Mouse (Mus musculus) kidney, adult 9 months (tissue): ENCODE data around the gene Nat8f5.

ENCODE experiments used
- DNase-seq: peaks from one replicate; pipeline ENCODE4 v3.0.0; 2022

The Nat8f5 gene

GRCm38 (mm10) chr6:85835104-85835503, 14.3 kb upstream of the Nat8f5 start:
- peak; percentile 90 for DNase-seq

DNA sequence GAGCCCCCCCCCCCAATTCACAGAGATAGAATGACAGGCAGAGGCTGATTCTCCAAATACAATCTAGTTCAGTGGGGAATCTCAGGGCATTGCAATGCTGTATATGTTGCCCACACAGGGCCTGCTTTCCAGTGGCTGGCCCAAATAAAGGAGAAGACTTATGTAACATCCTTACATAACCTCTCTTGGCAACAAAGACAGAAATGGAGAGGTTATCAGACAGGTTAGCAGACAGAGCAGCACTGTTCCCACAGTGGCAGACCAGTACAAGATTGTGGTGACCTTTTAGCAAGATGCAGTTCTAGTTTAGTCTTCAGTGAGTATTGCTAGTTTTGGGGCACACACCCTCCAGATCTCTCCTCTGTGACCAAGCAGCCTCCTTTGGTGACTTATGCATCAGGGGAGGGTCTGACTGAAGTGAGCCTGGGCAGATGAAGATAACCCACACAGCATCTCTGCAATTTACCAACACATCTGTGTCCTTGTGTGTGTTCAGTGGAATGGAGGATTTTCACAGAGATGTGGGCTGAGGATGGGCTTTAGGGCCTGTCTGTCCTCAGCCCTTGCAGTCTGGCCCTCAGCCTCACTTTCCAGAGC, 13.8 kb upstream of the Nat8f5 start:
- peak; percentile 84 for DNase-seq

- peak; percentile 92 for DNase-seq
Measured at GRCm38 (mm10) chr6:85831796-85832321, 11.1 kb upstream of the Nat8f5 start, which contains the start of gene Nat8. TSS of gene Nat8 (minus strand) at chr6:85832082.

DNA sequence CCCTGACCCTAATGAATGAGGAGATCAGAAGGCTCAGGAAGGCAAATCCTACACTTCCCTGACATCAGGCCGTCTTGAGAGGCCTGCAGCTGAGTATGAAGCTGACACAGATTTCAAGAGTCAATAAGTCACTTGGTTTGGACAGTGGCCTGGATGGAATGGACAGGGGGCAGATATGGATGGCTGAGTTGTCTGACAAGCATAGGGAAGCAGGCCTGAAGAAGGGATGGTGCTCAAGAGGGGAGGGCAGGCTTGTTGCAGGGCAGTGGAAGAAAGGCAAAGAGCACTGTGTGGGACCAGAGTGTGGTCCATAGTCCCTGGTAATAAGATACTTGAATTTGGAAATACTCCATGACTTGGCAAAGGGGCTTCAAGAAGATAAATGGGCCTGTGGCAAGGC, 8.7 kb upstream of the Nat8f5 start:
- DNase-seq, result peak; percentile 80

DNA sequence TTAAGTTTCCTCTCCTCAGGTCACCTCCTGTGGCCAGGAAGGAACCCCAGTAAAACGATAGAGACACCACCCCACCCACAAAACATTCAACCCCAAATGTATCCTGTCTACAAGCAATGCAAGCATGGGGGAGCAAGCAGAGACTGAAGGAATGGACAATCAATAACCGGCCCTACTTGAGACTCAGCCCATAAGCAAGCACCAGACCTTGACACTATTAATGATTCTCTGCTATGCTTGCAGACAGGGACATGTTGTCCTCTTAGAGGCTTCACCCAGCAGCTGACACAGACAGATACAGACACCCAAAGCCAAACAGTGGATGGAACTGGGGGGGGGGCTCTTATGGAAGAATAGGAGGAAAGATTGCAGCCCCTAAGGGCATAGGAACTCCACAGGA, 5.1 kb upstream of the Nat8f5 start:
- DNase-seq, result peak; percentile 85

GRCm38 (mm10) chr6:85823382-85824090, 2.8 kb upstream of the Nat8f5 start:
- peak; percentile 81 for DNase-seq

GRCm38 (mm10) chr6:85822286-85822685, 1.5 kb upstream of the Nat8f5 start:
- DNase-seq, result peak; percentile 83

DNA sequence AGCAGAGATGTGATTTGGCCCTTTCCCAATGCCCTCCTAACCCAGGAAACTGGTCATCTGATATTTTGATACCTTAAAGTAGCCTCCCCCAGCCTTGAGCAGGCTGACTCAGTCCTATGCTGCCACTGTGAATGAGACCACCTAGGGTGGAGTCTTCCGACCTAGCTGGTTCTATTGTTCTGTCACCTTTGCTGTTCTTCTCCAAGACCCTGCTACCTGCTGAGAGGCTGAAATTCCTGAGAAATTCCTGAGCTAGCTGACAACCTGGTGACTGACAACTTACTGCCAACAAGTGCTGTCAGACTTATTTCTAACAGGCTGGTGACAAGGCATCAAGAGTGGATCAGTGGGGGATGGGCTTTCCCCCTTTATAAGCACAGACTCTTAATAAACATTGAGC, 2.4 kb downstream of the Nat8f5 start:
- DNase-seq, result no peak

GRCm38 (mm10) chr6:85813339-85813738, 7.4 kb downstream of the Nat8f5 start:
- peak; percentile 89 for DNase-seq

DNA sequence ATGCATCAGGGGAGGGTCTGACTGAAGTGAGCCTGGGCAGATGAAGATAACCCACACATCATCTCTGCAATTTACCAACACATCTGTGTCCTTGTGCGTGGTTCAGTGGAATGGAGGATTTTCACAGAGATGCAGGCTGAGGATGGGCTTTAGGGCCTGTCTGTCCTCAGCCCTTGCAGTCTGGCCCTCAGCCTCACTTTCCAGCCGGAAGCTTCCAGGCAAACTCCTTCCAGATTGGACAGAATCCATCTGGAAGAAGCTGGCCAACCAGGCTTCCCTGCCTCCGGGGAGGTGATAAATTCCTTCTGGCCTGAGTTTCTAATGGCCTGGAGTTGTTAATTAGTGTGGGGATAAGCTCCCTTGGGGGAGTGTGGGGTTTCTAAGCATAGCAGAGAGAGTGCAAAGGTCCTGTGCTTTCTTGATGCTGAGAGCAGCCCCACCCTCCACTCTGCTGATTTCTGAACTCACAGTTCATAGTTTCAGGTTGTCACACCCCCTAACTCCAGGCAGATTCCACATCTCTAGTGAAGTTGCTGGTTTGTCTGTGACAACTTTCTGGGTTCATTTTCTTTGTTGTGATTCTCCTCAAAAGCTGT, 9.7 kb downstream of the Nat8f5 start:
- peak; percentile 89 for DNase-seq

- DNase-seq, result peak; percentile 37
Measured at GRCm38 (mm10) chr6:85810514-85810913, 10.3 kb downstream of the Nat8f5 start.

- DNase-seq, result peak; percentile 82
Measured at GRCm38 (mm10) chr6:85809784-85810183, 11.0 kb downstream of the Nat8f5 start.

DNA sequence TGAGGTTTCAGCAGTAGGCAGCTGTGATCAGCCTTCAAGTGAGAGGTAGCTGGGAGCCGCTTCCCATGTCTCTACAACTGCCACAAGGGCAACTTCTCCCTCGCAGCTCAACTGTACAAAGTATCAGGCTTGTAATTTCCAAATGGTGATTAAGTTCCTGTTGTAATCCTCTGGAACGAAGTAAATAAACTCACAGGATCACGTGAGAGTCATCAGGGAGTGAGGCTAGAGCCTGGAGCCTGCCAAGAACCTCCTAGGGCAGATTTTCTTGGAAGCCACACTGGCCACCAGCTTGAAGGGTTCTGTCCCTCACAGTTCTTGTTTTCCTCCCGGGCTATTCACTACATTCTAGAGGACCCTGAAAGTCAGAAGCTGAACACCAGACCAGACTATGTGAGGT, 17.6 kb downstream of the Nat8f5 start:
- DNase-seq, result peak; percentile 81
